7 mouse cellular contexts compared by ENCODE assay signal in the genomic region with DNA sequence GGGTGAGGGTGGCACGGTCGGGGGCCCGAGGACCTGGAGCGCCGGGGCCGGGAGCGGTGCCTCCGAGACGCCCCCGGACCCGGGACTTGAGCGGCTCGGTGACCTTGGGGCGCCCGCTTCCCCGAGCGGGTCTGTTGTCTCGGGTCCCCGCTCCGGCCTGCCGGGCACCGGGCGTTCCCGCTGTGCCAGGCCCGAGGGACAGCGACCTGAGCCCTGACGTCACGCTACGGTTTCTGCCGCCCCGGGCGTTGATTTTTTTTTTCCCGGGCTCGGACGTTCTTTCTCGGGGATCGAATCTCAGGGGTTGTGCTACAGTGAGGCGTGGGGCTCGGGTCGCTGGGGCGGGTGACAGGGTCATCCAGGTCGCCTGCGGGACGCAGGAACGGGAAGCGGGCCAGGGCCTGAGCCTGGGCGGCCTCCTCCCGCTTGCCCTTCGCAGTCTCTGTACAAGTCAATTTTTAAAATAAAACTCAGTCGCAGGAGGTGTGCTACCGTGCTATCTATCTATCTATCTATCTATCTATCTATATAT. TPM values are rescaled to one million over a fixed set of nuclear protein-coding genes. Genes with fewer than 3 reads are reported as not detected.
DNase-seq lines count a peak whose midpoint lies in the region; ATAC-seq lines count a peak whose summit lies in the region.

Emc8 (minus strand) TSS at position 200 of the 532 bp plus-strand sequence.

- ATAC-seq in embryonic facial prominence, embryonic 11.5 days (replicated peaks; ENCODE audit: insufficient number of reproducible peaks, low FRiP score, low TSS enrichment, low read depth): no peak
- peak; percentile 52 for ATAC-seq in heart, embryonic 12.5 days (ENCODE audit: insufficient number of reproducible peaks, low FRiP score)

- H3K9me3 ChIP-seq in embryonic facial prominence, embryonic 11.5 days (replicated peaks; ENCODE audit: control insufficient read depth, low read length): no peaks in the 10 kb centered on the region
- no peaks in the 10 kb centered on the region for H3K9me3 ChIP-seq in heart, embryonic 12.5 days (replicated peaks)
- no peaks in the 10 kb centered on the region for H3K9me3 ChIP-seq in midbrain, embryonic 10.5 days (replicated peaks)

- H3K4me2 ChIP-seq in embryonic facial prominence, embryonic 11.5 days (ENCODE audit: low read depth, low read length): peak within 1 kb of the TSS; percentile 90
- H3K4me2 ChIP-seq in heart, embryonic 12.5 days: peak within 1 kb of the TSS; percentile 80

- no peak for DNase-seq in urinary bladder, adult 2 months (ENCODE audit: low spot score)
- no peak for DNase-seq in urinary bladder, postnatal 36 days (ENCODE audit: low spot score in 2 of 2)
- peak; percentile 14 for DNase-seq in embryonic facial prominence, embryonic 11.5 days (ENCODE audit: low spot score)
- DNase-seq in layer of hippocampus, postnatal 25 days (ENCODE audit: extremely low spot score in 1 of 2, low spot score in 1 of 2): no peak
- DNase-seq in midbrain, embryonic 10.5 days (ENCODE audit: low spot score): no peak
- DNase-seq in right cerebral cortex, adult 18-20 months: no peak

- H3K27me3 ChIP-seq in embryonic facial prominence, embryonic 11.5 days (ENCODE audit: control insufficient read depth, insufficient read depth, low read length): no peaks in the 10 kb centered on the region
- no peaks in the 10 kb centered on the region for H3K27me3 ChIP-seq in heart, embryonic 12.5 days (replicated peaks)
- H3K27me3 ChIP-seq in midbrain, embryonic 10.5 days (ENCODE audit: low read depth, poor library complexity, severe bottlenecking): no peaks in the 10 kb centered on the region

- H3K27ac ChIP-seq in embryonic facial prominence, embryonic 11.5 days (replicated peaks; ENCODE audit: low read depth, low read length): peak within 1 kb of the TSS; percentile 74
- H3K27ac ChIP-seq in heart, embryonic 12.5 days (ENCODE audit: poor library complexity, severe bottlenecking): peak within 1 kb of the TSS; percentile 88
- H3K27ac ChIP-seq in midbrain, embryonic 10.5 days (replicated peaks): peak within 1 kb of the TSS; percentile 92

- H3K36me3 ChIP-seq in embryonic facial prominence, embryonic 11.5 days (replicated peaks; ENCODE audit: control insufficient read depth, insufficient read depth, low read depth, low read length): peaks cover 2% of the 10 kb centered on the region
- H3K36me3 ChIP-seq in heart, embryonic 12.5 days: peaks cover 38% of the 10 kb centered on the region
- peaks cover 62% of the 10 kb centered on the region for H3K36me3 ChIP-seq in midbrain, embryonic 10.5 days

- H3K4me1 ChIP-seq in embryonic facial prominence, embryonic 11.5 days (ENCODE audit: control insufficient read depth, insufficient read depth, low read length): peaks cover 4% of the 10 kb centered on the region; the same call in 1 of the 2 replicates
- peaks cover 47% of the 10 kb centered on the region for H3K4me1 ChIP-seq in heart, embryonic 12.5 days (replicated peaks)
- peaks cover 71% of the 10 kb centered on the region for H3K4me1 ChIP-seq in midbrain, embryonic 10.5 days

- H3K4me3 ChIP-seq in embryonic facial prominence, embryonic 11.5 days (ENCODE audit: low read depth, low read length): peak within 1 kb of the TSS; percentile 96
- peak within 1 kb of the TSS; percentile 85 for H3K4me3 ChIP-seq in heart, embryonic 12.5 days
- peak within 1 kb of the TSS; percentile 98 for H3K4me3 ChIP-seq in midbrain, embryonic 10.5 days

- H3K9ac ChIP-seq in embryonic facial prominence, embryonic 11.5 days (replicated peaks; ENCODE audit: low read length): peak within 1 kb of the TSS; percentile 93
- H3K9ac ChIP-seq in heart, embryonic 12.5 days: peak within 1 kb of the TSS; percentile 99

- WGBS in embryonic facial prominence, embryonic 11.5 days: under 1% methylated on average over 44 of the region's 51 CpGs
- WGBS in heart, embryonic 12.5 days: under 1% methylated on average over 51 of the region's 51 CpGs
- WGBS in midbrain, embryonic 10.5 days: under 1% methylated on average over 51 of the region's 51 CpGs

RNA-seq across cellular contexts. Expression of gene Emc8, which starts in this region (rescaled TPM):
- 49.6 and 57.6 TPM in 2 replicates for polyA plus RNA-seq in urinary bladder, adult 2 months (2012; rRNA removed)
- 322 and 338 TPM in 2 replicates for polyA plus RNA-seq in embryonic facial prominence, embryonic 11.5 days (2014; fragmentation: Nextera tagmentation; extraction: Ambion mirVana)
- 168 and 183 TPM in 2 replicates for polyA plus RNA-seq in heart, embryonic 12.5 days (2016; fragmentation: Nextera tagmentation; extraction: Ambion mirVana)
- 10 to 100 TPM; 73.4 to 89.1 TPM for total RNA-seq in layer of hippocampus, postnatal 25 days (2021)
- polyA plus RNA-seq in midbrain, embryonic 10.5 days (2016; fragmentation: Nextera tagmentation; extraction: Ambion mirVana): 347 and 384 TPM in 2 replicates
